Mouse (Mus musculus): Measurements from ENCODE around the gene Ltbp4. TPM values are rescaled to one million over a fixed set of nuclear protein-coding genes. Genes with fewer than 3 reads are reported as not detected.

Gene Ltbp4
- polyA plus RNA-seq, 3 experiments from 2014 or later = 0.45 to 1.2 (median 0.50) TPM

DNA sequence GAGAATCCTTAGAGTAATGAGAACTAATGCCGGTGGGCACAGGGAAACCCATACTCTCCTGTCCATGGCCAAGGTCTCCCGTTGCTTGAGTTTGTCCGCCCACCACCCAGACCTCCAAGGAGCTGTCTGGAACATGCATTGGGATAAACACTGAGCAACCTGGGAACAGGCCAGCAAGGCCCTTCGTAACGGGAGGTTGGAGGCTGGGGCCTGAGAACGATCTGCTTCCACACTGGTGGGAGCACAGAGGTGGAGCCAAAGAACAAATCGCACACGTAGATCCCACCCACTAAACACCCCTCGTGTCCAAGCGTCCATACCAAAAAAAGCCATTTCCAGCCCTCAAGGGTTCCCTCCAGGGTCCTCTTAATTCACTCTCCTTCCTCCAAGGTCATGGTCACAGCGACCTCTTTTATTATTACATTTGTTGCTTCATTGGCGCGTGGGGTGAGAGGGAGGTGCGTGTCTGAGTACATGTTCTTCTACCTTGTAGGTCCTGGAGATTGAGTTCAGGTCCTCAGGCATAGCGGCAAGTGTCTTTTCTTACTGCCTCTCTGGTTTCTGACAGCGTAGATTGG lies 39.4 kb downstream of the Ltbp4 start:
- ATAC-seq = no peak

DNA sequence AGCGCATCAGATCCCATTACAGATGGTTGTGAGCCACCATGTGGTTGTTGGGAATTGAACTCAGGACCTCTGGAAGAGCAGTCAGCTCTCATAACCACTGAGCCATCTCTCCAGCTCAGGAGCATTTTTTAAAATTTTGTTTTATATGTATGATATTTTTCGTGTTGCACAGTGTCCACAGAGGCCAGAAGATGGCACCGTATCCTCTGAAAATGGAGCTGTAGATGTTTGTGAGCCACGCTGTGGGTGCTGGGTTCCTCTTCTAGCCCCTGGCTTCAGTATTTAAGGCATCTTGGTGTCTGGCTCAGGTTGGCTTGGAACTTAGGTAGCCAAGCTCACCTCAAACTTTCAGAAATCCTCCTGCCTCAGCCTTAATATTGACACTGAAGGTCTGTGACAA lies 41.0 kb downstream of the Ltbp4 start:
- no peak for ATAC-seq

GRCm38 (mm10) chr7:27295956-27296355 lies 41.5 kb downstream of the Ltbp4 start:
- ATAC-seq = no peak

GRCm38 (mm10) chr7:27291795-27292466 lies 45.6 kb downstream of the Ltbp4 start:
- ATAC-seq = no peak

DNA sequence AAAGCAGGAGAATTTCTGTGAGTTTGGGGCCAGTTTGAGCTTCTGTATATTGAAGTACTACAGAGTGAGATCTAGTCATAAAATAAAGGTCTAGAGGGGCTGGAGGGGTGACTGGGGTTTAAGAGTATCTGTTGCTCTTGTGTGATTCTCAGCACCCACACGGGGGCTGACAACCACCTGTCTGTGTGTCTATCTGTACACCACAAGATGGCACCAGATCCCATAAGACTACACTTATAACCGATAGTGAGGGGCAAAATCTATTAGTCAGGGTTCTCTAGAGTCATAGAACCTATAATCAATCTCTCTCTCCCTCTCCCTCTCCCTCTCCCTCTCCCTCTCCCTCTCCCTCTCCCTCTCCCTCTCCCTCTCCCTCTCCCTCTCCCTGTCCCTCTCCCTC lies 46.9 kb downstream of the Ltbp4 start:
- ATAC-seq = no peak

- ATAC-seq = no peak
Measured at GRCm38 (mm10) chr7:27288732-27289131, 48.8 kb downstream of the Ltbp4 start.

- ATAC-seq = peak; percentile 72
Measured at GRCm38 (mm10) chr7:27285698-27286066, 51.8 kb downstream of the Ltbp4 start.

DNA sequence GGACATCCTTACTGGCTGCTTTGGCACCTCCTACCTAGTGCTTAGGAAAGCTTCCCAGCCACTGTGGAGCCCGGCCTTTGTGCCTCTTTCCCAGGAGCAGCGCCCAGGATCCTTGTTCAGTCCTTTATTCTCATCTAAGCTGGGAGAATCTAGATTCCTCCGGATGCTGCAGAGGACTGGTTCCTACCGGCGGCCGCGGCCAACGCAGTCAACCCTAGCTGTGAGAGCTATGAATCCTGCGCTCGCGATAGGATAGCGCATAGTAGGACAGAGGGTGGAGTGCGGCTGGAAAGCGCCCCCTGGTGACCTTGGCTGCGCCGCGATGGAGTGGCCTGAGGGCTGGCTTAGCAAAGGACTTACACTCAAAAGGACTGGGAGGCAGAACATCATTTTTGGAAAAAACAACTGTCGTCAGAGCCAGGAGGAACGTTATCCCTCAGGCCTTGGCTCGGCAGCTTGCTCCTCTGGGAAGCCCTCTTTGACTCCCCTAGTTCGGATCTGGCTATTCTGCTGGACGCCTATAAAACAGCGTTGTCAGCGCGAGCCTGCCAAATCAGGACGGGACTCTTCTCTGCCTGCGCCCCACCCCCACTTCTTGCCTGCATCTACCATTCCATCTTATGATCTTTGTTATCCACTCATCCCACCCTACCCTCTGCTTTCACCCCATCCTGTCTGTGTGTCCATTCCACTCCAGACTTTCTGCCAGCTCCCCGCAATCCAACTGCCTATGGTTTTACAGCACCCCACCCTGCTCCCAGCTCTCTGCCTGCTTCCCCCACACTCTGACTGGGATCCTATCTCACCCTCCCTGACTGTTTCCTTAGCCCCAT lies 52.4 kb downstream of the Ltbp4 start:
- ATAC-seq = no peak

DNA sequence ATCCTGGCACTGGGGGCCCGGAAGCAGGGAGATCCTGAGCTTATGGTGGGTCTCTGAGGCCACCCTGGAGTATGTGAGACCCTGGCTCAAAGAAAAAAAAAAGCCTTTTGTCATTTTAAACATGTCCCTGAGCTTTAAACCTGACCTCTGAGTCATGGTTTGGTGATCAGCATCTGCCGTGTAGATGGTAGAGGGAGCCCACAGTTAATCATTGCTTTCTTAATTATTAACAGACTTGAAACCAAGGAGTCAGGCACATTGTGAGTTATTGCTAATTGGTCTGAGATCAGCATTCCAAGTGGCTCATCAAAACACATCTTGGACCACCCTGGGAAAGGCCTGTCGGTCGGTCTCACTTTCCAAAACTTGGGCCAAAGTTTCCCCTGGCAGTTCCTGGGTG lies 55.3 kb downstream of the Ltbp4 start:
- no peak for ATAC-seq

DNA sequence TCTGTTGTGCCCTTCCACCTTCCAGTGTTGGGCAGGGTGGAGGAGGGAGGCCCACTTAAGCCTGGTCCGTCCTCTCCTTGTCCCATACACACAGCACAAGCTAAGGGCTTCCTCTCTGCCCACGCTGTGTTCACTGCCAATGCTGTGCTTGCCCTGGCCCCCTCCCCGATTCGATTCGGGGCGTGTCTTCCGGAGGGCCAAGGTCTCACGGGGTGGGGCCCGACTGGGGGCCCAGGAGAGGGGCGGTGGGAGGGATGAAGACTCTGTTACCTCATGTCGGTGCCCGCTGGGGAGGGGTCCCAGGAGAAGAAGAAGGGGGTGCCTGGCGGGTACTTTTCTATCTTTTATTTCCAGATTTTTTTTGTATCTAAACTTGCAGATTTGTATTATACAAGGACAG lies 55.8 kb downstream of the Ltbp4 start:
- no peak for ATAC-seq

DNA sequence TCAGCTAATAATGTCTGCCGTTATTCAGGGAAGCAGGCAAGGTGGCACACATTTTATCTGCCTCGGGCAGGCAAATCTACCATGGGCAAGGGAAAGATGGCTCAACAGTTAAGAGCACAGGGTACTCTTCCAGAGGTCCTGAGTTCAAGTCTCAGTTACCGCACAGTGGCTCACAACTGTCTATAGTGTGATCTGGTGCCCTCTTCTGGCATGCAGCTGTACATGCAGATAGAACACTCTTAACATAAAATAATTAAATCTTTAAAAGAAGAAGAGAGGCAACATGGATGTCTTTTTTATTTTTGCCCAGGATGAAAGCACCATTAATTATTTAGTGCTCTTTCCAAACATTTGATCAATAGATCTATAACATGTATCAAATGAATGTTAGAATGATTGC lies 60.3 kb downstream of the Ltbp4 start:
- no peak for ATAC-seq

GRCm38 (mm10) chr7:27276021-27276420 lies 61.5 kb downstream of the Ltbp4 start:
- no peak for ATAC-seq

GRCm38 (mm10) chr7:27274916-27275315 lies 62.6 kb downstream of the Ltbp4 start:
- no peak for ATAC-seq

DNA sequence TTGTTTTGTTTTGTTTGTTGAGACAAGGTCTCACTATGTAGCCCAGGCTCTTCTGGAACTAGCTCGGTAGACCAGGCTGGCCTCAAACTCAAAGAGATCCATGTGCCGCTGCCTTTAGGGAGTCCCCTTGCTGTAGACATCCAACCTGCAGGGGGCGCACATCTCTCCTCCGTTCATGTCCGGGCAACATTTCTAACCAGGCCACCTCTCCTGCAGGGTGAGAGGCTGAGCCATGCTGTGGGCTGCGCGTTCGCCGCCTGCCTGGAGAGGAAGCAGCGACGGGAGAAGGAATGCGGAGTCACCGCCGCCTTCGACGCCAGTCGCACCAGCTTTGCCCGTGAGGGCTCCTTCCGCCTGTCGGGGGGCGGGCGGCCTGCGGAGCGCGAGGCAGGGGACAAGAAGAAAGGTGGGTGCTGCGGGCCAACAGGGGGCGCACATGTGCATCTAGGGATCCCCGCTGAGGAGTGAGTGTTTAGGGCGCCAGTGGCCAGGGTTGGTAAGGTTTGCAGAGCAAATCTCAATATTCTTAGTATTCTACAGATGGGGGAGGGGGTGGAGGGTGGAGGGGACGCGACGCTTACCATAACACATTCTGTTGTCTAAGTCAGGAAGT lies 63.6 kb downstream of the Ltbp4 start:
- ATAC-seq = no peak

DNA sequence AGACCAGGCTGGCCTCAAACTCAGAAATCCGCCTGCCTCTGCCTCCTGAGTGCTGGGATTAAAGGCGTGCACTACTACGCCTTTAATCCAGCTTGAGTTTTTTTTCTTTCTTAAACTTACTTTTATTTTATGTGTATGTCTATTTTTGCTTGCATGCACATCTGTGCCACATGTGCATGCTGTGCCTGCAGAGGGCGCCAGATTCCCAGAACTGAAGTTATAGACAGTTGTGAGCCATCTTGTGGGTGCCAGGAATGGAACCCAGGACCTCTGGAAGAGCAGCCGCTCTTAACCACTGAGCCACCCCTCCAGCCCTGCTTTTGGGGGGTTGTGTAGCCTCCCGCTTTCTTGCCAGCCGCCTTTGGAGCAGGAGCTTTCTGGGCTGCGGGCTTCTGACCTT lies 66.1 kb downstream of the Ltbp4 start:
- ATAC-seq = no peak

GRCm38 (mm10) chr7:27266515-27267128 lies 70.9 kb downstream of the Ltbp4 start:
- ATAC-seq = no peak

DNA sequence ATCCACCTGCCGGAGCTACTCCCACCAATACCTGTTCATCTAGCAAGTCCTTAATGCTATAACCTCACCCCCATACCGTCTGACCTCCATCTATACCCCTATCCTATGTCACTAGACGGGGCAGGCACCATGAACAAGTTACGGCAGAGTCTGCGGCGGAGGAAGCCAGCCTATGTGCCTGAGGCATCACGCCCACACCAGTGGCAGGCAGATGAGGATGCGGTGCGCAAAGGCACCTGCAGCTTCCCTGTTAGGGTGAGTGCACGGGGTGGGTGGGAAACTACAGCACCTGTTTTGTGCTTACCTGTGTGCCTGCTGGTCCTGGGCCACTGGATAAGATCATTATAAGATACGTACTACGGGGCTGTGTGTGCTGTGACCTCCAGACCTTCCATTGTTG lies 72.7 kb downstream of the Ltbp4 start:
- ATAC-seq = no peak

- ATAC-seq = no peak
Measured at GRCm38 (mm10) chr7:27261888-27262287, 75.6 kb downstream of the Ltbp4 start.

- no peak for ATAC-seq
Measured at GRCm38 (mm10) chr7:27260856-27261255, 76.6 kb downstream of the Ltbp4 start.

- ATAC-seq = no peak
Measured at GRCm38 (mm10) chr7:27259771-27260170, 77.7 kb downstream of the Ltbp4 start.

GRCm38 (mm10) chr7:27259271-27259721 lies 78.2 kb downstream of the Ltbp4 start:
- no peak for ATAC-seq

- peak; percentile 88 for ATAC-seq
Measured at GRCm38 (mm10) chr7:27258205-27258899, 79.1 kb downstream of the Ltbp4 start, which contains the start of gene Numbl. Gene Numbl, plus strand, starts transcription at chr7:27258433.

Measured in inflammation-experienced regulatory T-cells, adult 6 months (primary cell).